Mouse (Mus musculus) hindbrain, embryonic 16.5 days (tissue): ENCODE results near the gene Nav2. TPM values are rescaled to one million over a fixed set of nuclear protein-coding genes. Genes with fewer than 3 reads are reported as not detected.
A peak's percentile ranks its signal among the peaks of the same experiment; 100 is the strongest.

ENCODE experiments used
- ATAC-seq: fragments of 200-750 bp; cut with Nextera tagmentation; 2 replicates; pipeline ENCODE4 v1.8.0; 2017; ENCODE audit warnings: moderate TSS enrichment, moderate library complexity
- H3K27ac ChIP-seq: fragments of 300-500 bp; sonication (generic); 2 replicates; pipeline ENCODE4 v1.5.1; 2014; ENCODE audit warnings: low read depth, mild to moderate bottlenecking, control low read depth, low read length, moderate library complexity
- H3K27me3 ChIP-seq: fragments of 300-500 bp; sonication (generic); replicated peaks from 2 replicates; pipeline ENCODE4 v1.6.1; 2014; ENCODE audit warnings: low read length; ENCODE audit not compliant: control insufficient read depth, insufficient read depth
- H3K36me3 ChIP-seq: fragments of 300-500 bp; sonication (generic); 2 replicates; pipeline ENCODE4 v1.6.1; 2014; ENCODE audit warnings: mild to moderate bottlenecking, low read length, moderate library complexity, mixed read lengths; ENCODE audit not compliant: control insufficient read depth, insufficient read depth
- H3K4me1 ChIP-seq: fragments of 300-500 bp; sonication (generic); 2 replicates; pipeline ENCODE4 v1.6.1; 2014; ENCODE audit warnings: low read depth, low read length; ENCODE audit not compliant: control insufficient read depth, insufficient read depth
- H3K4me2 ChIP-seq: fragments of 300-500 bp; sonication (generic); 2 replicates; pipeline ENCODE4 v1.6.1; 2014; ENCODE audit warnings: mild to moderate bottlenecking, low read length, control low read depth, moderate library complexity
- H3K4me3 ChIP-seq: fragments of 300-500 bp; sonication (generic); 2 replicates; pipeline ENCODE4 v1.5.1; 2014; ENCODE audit warnings: mild to moderate bottlenecking, low read length, control low read depth, moderate library complexity
- H3K9ac ChIP-seq: fragments of 300-500 bp; sonication (generic); 2 replicates; pipeline ENCODE4 v1.6.1; 2014; ENCODE audit warnings: low read depth, mild to moderate bottlenecking, control low read depth, low read length, moderate library complexity
- H3K9me3 ChIP-seq: fragments of 300-500 bp; sonication (generic); 2 replicates; pipeline ENCODE4 v1.6.1; 2014; ENCODE audit warnings: mild to moderate bottlenecking, low read length, moderate library complexity; ENCODE audit not compliant: control insufficient read depth
- WGBS: fragments of 180-500 bp; shearing (Covaris S2); extraction: QIAGEN DNeasy Blood & Tissue Kit; methylation state at CpG from one replicate; pipeline ENCODE4 v1.1.7; 2014; 5-methylcytosine and 5-hydroxymethylcytosine counted together
- polyA plus RNA-seq: library from polyadenylated mRNA; unstranded; fragments of >200 nt; fragmentation: Nextera tagmentation; extraction: Ambion mirVana; gene quantifications from 2 replicates; pipeline ENCODE4 v1.2.1, GENCODE M21; 2015

The Nav2 gene
- polyA plus RNA-seq, 1 experiment from 2014 or later = 27.9 TPM

- 27% methylated on average over 3 of the region's 3 CpGs for WGBS
- H3K9ac ChIP-seq = no peak overlapping the region
- no peaks in the 10 kb centered on the region; the same call in 1 of the 2 replicates for H3K9me3 ChIP-seq
- H3K27me3 ChIP-seq = no peaks in the 10 kb centered on the region
- no peaks in the 10 kb centered on the region for H3K36me3 ChIP-seq
- peak overlapping the region; percentile 14; the same call in 1 of the 2 replicates for H3K27ac ChIP-seq
- H3K4me2 ChIP-seq = no peak overlapping the region
- H3K4me3 ChIP-seq = no peak overlapping the region
- peaks cover 21% of the 10 kb centered on the region for H3K4me1 ChIP-seq
- peak; percentile 46; the same call in 1 of the 2 replicates for ATAC-seq
These were observed 483.7 kb downstream of the Nav2 start for GRCm38 (mm10) chr7:49392180-49392579.

- no peaks in the 10 kb centered on the region for H3K27me3 ChIP-seq
- H3K4me3 ChIP-seq = no peak overlapping the region
- no peak overlapping the region for H3K9ac ChIP-seq
- H3K4me2 ChIP-seq = no peak overlapping the region
- no peaks in the 10 kb centered on the region; the same call in 1 of the 2 replicates for H3K9me3 ChIP-seq
- peaks cover 28% of the 10 kb centered on the region for H3K4me1 ChIP-seq
- 65% methylated on average over 3 of the region's 3 CpGs for whole genome bisulfite sequencing
- no peak for ATAC-seq
- peak overlapping the region; percentile 39 for H3K27ac ChIP-seq
- H3K36me3 ChIP-seq = no peaks in the 10 kb centered on the region
These were observed 484.3 kb downstream of the Nav2 start for GRCm38 (mm10) chr7:49392834-49393233.

- no peak for ATAC-seq
- H3K36me3 ChIP-seq = no peaks in the 10 kb centered on the region
- no peak overlapping the region for H3K4me3 ChIP-seq
- no peak overlapping the region for H3K9ac ChIP-seq
- H3K27ac ChIP-seq = no peak overlapping the region
- WGBS = 95% methylated on average over 7 of the region's 7 CpGs
- no peaks in the 10 kb centered on the region for H3K27me3 ChIP-seq
- H3K4me2 ChIP-seq = no peak overlapping the region
- peaks cover 32% of the 10 kb centered on the region for H3K4me1 ChIP-seq
- no peaks in the 10 kb centered on the region; the same call in 1 of the 2 replicates for H3K9me3 ChIP-seq
These were observed 485.3 kb downstream of the Nav2 start for GRCm38 (mm10) chr7:49393857-49394256.

GRCm38 (mm10) chr7:49396202-49396601, 487.7 kb downstream of the Nav2 start:
- Histone ChIP-seq H3K9ac (no peak overlapping the region), H3K36me3 (no peaks in the 10 kb centered on the region), H3K9me3 (no peaks in the 10 kb centered on the region; the same call in 1 of the 2 replicates), H3K27ac (no peak overlapping the region), H3K27me3 (no peaks in the 10 kb centered on the region), H3K4me1 (peaks cover 32% of the 10 kb centered on the region), H3K4me3 (no peak overlapping the region), H3K4me2 (no peak overlapping the region)
- ATAC-seq = no peak
- WGBS = 83% methylated on average over 1 of the region's 1 CpGs

- Histone ChIP-seq H3K36me3 (no peaks in the 10 kb centered on the region), H3K4me2 (no peak overlapping the region), H3K4me1 (peaks cover 23% of the 10 kb centered on the region), H3K27ac (no peak overlapping the region), H3K9me3 (no peaks in the 10 kb centered on the region; the same call in 1 of the 2 replicates), H3K27me3 (no peaks in the 10 kb centered on the region), H3K4me3 (no peak overlapping the region), H3K9ac (no peak overlapping the region)
- WGBS = 58% methylated on average over 17 of the region's 17 CpGs
- ATAC-seq = no peak
These were observed 489.0 kb downstream of the Nav2 start for GRCm38 (mm10) chr7:49397441-49398003.

- H3K4me2 ChIP-seq = no peak overlapping the region
- H3K36me3 ChIP-seq = no peaks in the 10 kb centered on the region
- 70% methylated on average over 7 of the region's 7 CpGs for WGBS
- ATAC-seq = no peak
- H3K4me3 ChIP-seq = no peak overlapping the region
- H3K27me3 ChIP-seq = no peaks in the 10 kb centered on the region
- no peak overlapping the region for H3K9ac ChIP-seq
- H3K9me3 ChIP-seq = no peaks in the 10 kb centered on the region; the same call in 1 of the 2 replicates
- H3K27ac ChIP-seq = no peak overlapping the region
- peaks cover 17% of the 10 kb centered on the region for H3K4me1 ChIP-seq
These were observed 489.6 kb downstream of the Nav2 start for GRCm38 (mm10) chr7:49398020-49398516.

- Histone ChIP-seq H3K9me3 (no peaks in the 10 kb centered on the region; the same call in 1 of the 2 replicates), H3K9ac (no peak overlapping the region), H3K36me3 (no peaks in the 10 kb centered on the region), H3K27ac (no peak overlapping the region), H3K4me1 (peaks cover 13% of the 10 kb centered on the region; the same call in 1 of the 2 replicates), H3K27me3 (no peaks in the 10 kb centered on the region), H3K4me2 (no peak overlapping the region), H3K4me3 (no peak overlapping the region)
- ATAC-seq = 0 out of 2 replicates have a peak, but pooled peaks have one; percentile 13
- 39% methylated on average over 2 of the region's 2 CpGs for WGBS
These were observed 490.8 kb downstream of the Nav2 start for GRCm38 (mm10) chr7:49399314-49399713.

- Histone ChIP-seq H3K27me3 (no peaks in the 10 kb centered on the region), H3K4me1 (peaks cover 13% of the 10 kb centered on the region; the same call in 1 of the 2 replicates), H3K9me3 (no peaks in the 10 kb centered on the region), H3K9ac (no peak overlapping the region; the same call in 1 of the 2 replicates), H3K27ac (no peak overlapping the region), H3K36me3 (no peaks in the 10 kb centered on the region), H3K4me2 (no peak overlapping the region), H3K4me3 (no peak overlapping the region)
- WGBS = 91% methylated on average over 19 of the region's 19 CpGs
- 0 out of 2 replicates have a peak, but pooled peaks have one; percentile 19 for ATAC-seq
These were observed 491.9 kb downstream of the Nav2 start for GRCm38 (mm10) chr7:49400463-49400862.

- ATAC-seq = no peak
- 98% methylated on average over 5 of the region's 5 CpGs for WGBS
- Histone ChIP-seq H3K4me3 (no peak overlapping the region), H3K36me3 (no peaks in the 10 kb centered on the region), H3K27ac (no peak overlapping the region), H3K4me1 (peaks cover 12% of the 10 kb centered on the region), H3K9ac (no peak overlapping the region), H3K27me3 (no peaks in the 10 kb centered on the region), H3K9me3 (no peaks in the 10 kb centered on the region), H3K4me2 (no peak overlapping the region)
These were observed 494.0 kb downstream of the Nav2 start for GRCm38 (mm10) chr7:49402526-49402925.
